ENCODE assay signal across 8 mouse cellular contexts in genomic region chr8:126736441-126736962, GRCm38 (mm10).
DNase-seq lines count a peak whose midpoint lies in the region; ATAC-seq and TF ChIP-seq lines count a peak whose summit lies in the region.

No protein-coding gene starts in this region.

- H3K9ac ChIP-seq in forebrain, embryonic 13.5 days = 0 out of 2 replicates have a peak overlapping the region, but pooled peaks have one; percentile 21

- no peaks in the 10 kb centered on the region for H3K9me3 ChIP-seq in forebrain, embryonic 13.5 days (replicated peaks)

- ATAC-seq in forebrain, embryonic 13.5 days = peak; percentile 36

- no peak overlapping the region for H3K4me2 ChIP-seq in forebrain, embryonic 13.5 days

- H3K36me3 ChIP-seq in forebrain, embryonic 13.5 days (ENCODE audit: poor library complexity, severe bottlenecking) = no peaks in the 10 kb centered on the region

- 29% methylated on average over 10 of the region's 10 CpGs for WGBS in forebrain, embryonic 13.5 days
- 7% methylated on average over 10 of the region's 10 CpGs for WGBS in large intestine, adult 2 months
- 15% methylated on average over 10 of the region's 10 CpGs for WGBS in lung, adult 2 months

- peak; percentile 60 for DNase-seq in left cerebral cortex, adult 11 months (ENCODE audit: low spot score)
- no peak for DNase-seq in left cerebral cortex, postnatal 4 days
- peak; percentile 89 to 94 for DNase-seq in heart, postnatal 10 days
- peak; percentile 84 for DNase-seq in large intestine, adult 2 months (ENCODE audit: low read depth, low spot score)
- no peak for DNase-seq in lung, adult 2 months
- DNase-seq in retina, embryonic 14.5 days (ENCODE audit: low spot score) = peak; percentile 17
- DNase-seq in B cell, adult 2 months = no peak

- peaks cover 40% of the 10 kb centered on the region for H3K4me1 ChIP-seq in forebrain, embryonic 13.5 days
- peaks cover 15% of the 10 kb centered on the region for H3K4me1 ChIP-seq in lung, adult 2 months (ENCODE audit: control insufficient read depth, insufficient read depth, low read length)

- H3K27me3 ChIP-seq in forebrain, embryonic 13.5 days = no peaks in the 10 kb centered on the region

- TF ChIP-seq CTCF in lung, adult 2 months (IDR thresholded peaks at IDR 0.05; ENCODE audit: insufficient read depth, low read length) = peak; percentile 59

- TF ChIP-seq POLR2A in lung, adult 2 months (IDR thresholded peaks at IDR 0.05; ENCODE audit: borderline replicate concordance, extremely low read depth, low read depth, low read length) = no peak; the same call in 1 of the 2 replicates

- H3K27ac ChIP-seq in forebrain, embryonic 13.5 days = peak overlapping the region; percentile 41

- intact Hi-C loops in left cerebral cortex, postnatal 4 days (cut with DNase I) = loop anchor here (10.0 kb wide), 1 partner anchor 142 kb away; the partner anchor contains the start of gene Irf2bp2
- intact Hi-C loops in heart, postnatal 10 days (cut with DNase I) = loop anchor here (1.0 to 5.0 kb wide), 9 partner anchors 51 to 239 kb away; no protein-coding TSS in a partner anchor

- no peak overlapping the region for H3K4me3 ChIP-seq in forebrain, embryonic 13.5 days
- H3K4me3 ChIP-seq in lung, adult 2 months (replicated peaks; ENCODE audit: extremely low read depth, low read depth, low read length) = peak overlapping the region; percentile 1

Comparison
In these comparisons a context has a peak if more than half of its experiments do, and no peak if none do; other contexts are left out.
1. DNase-seq: peak in left cerebral cortex, adult 11 months (single experiment), heart, postnatal 10 days (2 of 2), large intestine, adult 2 months (single experiment) and retina, embryonic 14.5 days (single experiment); none in left cerebral cortex, postnatal 4 days (single experiment), lung, adult 2 months (single experiment) and B cell, adult 2 months (0 of 2).